Mouse (Mus musculus): ENCODE measurements around the gene Ace2.

Gene Ace2

DNA sequence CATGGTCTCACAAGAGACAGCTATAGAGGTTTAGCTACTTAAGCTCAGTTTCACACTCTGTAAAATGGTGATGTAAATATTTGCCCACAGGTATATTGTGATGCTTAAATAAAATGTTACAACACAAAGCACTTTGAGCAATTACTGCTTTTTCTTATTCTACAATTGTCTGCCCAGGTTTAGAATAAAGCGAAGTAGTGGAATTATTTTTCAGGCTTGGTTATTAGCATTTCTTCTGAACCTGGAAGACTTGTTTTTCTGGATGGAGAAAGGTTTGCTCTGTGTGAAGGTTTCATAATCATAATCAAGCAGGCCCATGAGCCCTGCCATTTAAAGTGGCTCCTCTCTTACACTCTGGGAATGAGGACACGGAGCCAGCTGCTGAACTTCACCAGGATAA is at the start of gene Ace2:
TSS of gene Ace2 (plus strand) at position 301 of the 400 bp plus-strand sequence.
- DNase-seq, result no peak

DNA sequence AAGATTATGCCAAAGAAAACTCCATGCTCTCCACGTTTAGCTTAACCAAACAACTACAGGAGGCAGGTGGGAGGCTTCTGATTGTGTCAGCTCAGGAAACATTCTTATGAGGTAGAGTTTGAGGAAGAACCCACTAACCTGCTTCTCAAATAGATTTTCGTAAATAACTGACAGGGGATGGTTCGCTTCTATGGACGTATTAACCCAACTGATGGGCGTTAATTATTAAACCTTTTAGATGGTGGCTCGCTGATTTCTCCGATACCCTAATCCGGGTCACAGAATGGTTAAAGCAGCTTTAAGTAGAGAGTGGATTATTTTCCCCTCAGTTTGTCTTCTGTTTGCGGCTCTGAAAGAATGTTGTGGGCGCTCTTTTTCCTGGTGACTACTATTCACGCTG is 49.2 kb upstream of the Ace2 start:
- no peak for DNase-seq

GRCm38 (mm10) chrX:164092300-164093169 is 46.6 kb upstream of the Ace2 start:
- DNase-seq, result no peak

- DNase-seq, result no peak
These were observed 45.7 kb upstream of the Ace2 start for GRCm38 (mm10) chrX:164093435-164093834.

DNA sequence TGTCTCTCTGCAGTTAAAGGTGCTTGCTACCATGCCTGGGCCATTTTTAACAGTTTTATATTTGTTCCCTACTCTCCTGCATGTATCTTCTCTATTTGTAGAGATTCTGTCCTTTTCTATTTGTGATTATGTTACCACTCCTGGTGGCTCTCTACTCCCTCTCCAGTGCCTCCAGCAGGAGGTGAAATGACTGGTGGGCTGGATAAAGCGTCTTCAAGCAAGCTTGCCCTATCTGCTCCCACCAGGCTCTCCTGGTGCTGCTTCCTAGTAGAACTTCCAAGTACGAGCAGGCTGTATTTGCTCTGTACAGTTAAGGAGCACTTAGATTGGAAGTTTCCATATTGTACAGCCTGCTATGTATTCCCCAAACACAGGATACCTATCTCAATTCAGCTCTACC is 43.3 kb upstream of the Ace2 start:
- DNase-seq, result no peak

DNA sequence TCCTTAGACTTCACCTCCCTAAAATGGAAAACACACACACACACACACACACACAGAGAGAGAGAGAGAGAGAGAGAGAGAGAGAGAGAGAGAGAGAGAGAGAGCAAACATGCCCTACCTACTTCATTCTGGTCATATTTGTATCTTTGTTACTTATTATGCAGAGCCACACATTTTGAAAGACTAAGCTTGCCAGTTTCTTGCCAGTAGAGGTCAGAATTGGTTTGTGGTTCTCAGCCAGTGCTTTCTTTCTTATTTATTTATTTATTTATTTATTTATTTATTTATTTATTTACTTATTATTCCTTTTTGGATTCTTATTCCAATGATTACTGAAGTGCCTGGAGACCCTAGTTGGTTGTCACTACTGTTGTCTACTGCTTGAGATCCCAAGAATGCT is 37.6 kb upstream of the Ace2 start:
- DNase-seq, result no peak

DNA sequence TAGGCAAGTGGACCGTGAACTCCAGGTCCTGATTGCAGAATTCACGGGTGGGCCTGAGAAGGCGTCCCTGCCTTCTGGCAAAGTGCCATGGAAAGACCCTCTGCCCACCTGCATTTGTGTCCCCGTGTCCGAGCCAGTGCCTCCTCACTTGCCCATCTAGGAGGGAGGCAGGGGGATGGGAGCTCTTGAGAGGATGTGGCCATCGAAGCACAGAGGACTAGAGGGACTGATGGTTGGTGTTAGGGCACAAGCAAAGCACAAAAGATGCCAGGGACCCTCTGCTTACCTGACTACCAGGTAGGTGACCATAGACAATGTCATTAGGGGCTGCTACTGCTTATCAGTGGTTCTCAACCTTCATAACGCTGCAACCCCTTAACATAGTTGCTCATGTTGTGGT is 36.9 kb upstream of the Ace2 start:
- no peak for DNase-seq

GRCm38 (mm10) chrX:164102656-164103055 is 36.5 kb upstream of the Ace2 start:
- DNase-seq, result no peak

- no peak for DNase-seq
These were observed 28.0 kb upstream of the Ace2 start for GRCm38 (mm10) chrX:164111146-164111545.

- DNase-seq, result no peak
These were observed 25.4 kb upstream of the Ace2 start for GRCm38 (mm10) chrX:164113744-164114143.

GRCm38 (mm10) chrX:164123942-164124341 is 15.2 kb upstream of the Ace2 start:
- no peak for DNase-seq

DNA sequence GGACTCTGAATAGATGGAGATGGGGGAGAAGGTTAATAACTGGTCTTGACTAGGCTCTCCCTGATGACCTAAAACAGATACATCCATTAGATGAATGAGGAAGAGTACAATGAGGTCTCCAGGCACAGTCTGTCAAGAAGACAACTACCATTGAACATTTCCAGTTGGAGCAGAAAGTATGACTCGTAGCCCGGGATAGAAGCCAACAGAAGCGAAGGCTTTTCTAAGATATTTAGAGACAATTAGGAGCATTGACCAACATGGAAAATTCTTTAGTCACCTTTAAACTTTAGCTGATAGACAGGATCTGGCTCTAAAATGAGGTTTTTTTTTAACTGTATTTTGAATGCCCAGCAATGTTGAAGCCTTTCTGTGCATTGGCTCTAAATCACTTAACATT is 5.6 kb upstream of the Ace2 start:
- no peak for DNase-seq

DNA sequence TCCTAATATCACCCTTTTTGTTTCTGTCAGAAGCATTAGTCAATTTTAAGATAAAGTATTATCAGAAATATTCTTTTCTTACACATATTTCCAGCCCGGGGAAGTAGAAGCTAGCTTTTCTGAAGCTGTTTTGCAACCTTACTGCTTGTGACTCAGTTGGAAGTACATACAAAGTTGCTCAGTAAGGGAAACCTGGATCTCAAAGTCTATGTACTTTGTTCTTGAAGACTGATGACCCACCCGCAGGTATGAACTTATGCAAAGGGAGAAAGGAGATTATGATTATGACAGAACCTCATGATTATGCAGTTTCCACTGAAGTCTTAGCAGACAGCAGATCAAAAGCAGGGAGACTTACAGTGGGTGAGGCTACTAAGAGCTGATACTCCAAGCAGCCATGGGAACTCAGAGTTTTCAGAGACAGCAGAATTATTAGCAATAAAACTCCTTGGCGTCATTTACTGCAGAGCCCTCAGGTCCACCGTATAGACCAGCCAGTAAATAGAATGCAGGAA is 3.8 kb upstream of the Ace2 start:
- DNase-seq, result no peak

- DNase-seq, result no peak
These were observed 6.5 kb downstream of the Ace2 start for GRCm38 (mm10) chrX:164145463-164146250.

GRCm38 (mm10) chrX:164152703-164153102 is 13.6 kb downstream of the Ace2 start:
- DNase-seq, result no peak

DNA sequence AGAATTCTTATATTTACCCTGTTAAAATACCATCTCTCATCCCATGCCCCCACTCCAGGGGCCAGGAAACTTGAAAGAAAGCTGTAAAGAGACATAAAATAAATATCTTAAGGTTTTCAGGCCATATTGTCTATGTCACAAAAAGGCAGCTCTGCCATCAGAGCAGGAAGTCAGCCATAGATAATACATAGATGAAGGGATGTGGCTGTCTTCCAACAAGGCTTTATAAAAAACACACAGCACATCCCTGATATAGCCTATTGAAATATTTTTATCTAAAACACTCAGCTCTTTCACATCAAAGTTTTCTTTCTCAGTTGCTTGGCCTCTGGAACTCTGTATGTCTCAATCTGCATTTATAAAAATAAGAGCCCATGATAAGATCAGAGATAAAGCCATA is 14.5 kb downstream of the Ace2 start:
- DNase-seq, result no peak

DNA sequence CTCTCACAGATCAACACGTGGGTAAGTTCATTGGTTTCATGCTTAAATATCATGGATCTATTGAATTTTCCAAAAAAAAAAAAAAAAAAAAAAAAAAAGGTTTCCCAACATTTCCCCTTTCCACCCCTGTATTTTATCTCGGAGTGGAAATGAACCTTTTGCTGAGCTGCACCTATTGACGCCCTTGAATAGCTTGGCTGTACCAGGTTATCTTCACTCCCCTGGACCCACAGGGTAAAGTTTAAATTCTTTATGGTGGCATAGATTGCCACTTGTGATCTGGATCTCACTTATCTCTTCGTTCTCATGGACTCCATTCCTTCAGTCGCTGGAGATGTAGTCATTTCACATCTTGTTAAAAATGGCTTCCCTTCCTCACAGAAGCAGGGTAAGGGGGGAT is 15.5 kb downstream of the Ace2 start:
- no peak for DNase-seq

DNA sequence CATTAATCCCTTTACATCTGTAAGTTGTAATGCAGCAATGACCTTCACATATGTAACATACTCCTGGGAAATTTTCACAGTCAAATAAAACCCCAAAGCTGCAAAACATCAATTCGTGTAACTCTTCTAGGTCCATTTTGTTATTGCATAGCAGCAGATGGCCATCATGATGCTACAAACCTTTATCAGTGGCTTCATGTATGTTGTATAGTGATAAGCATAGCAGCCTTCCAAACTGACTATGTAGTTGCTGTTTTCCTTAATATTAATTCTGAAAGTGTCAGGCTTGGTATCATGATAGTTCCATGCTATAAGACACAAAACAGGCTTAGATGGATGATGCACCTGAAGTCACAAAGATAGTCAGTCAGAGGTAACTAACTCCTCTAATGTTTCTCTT is 25.5 kb downstream of the Ace2 start:
- no peak for DNase-seq

GRCm38 (mm10) chrX:164171034-164171433 is 31.9 kb downstream of the Ace2 start:
- no peak for DNase-seq

DNA sequence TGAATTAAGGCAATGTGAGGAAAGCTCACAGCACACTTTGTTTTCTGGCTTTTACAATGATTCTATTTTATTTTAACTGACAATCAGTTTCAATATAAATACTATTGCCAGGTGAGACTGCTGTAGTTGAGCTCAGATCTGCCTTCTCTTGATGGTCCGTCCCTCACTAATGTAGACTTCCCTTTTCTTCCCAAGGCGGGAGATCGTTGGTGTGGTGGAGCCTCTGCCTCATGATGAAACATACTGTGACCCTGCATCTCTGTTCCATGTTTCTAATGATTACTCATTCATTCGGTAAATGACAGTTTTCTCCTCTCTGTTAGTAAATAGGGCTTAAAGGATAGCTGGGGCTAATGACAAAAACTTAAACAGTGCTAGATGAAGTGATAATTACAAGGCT is 34.7 kb downstream of the Ace2 start:
- DNase-seq, result no peak

DNA sequence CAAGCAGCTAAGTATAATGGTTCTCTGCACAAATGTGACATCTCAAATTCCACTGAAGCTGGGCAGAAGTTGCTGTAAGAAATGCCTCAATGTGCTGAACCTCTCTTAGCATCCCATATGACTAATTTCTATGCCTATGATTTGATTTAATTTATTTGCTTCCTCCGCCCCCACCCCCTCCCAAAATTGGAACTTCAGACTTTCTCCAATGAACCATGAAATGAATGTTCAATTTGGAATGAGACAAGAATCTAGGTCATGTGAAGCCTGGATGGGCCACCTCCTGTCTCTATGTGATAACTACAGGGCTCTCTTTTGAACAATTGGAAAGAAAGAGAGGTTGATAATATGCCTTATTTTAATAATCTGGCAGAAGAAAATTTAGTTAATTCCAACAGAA is 36.2 kb downstream of the Ace2 start:
- DNase-seq, result no peak

- peak; percentile 1 for DNase-seq
These were observed 36.6 kb downstream of the Ace2 start for GRCm38 (mm10) chrX:164175780-164176179.

DNA sequence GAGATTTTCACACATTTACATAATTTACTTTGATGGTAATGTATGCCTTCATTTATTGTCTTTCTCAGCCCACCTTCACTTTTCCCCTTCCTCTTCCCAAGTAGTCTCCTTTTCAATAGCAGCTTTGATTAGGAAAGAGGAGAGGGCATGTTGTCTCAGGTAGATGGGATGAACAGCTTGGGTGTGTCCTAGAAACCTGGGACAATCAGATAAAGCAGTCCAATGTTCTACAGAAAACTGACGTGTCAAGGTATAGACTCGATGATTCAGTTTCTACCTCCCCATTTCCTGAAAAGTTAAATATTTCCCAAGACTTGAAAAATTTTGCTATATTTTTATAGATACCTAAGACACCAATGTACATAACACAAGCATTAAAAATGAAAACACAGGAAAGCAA is 39.7 kb downstream of the Ace2 start:
- DNase-seq, result no peak

DNA sequence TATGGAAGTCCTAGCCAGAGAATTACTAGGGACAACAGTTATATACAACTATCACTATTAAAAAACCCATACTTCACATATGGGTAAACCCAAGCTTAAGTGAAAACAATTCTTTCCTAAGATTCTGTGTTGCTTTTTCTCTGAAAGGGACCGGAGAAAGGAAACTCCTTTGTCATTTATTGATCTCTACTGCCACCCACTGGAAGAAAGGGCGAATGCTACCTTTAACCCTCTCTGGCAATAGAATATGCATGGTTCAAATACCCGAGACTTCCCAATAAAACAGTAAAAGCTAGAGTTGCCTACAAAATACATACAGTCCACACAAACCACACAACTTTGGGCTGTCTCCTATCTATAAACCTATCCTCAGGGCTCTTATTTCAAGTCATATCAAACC is 40.6 kb downstream of the Ace2 start:
- peak; percentile 26 for DNase-seq

Measured in right cerebral cortex, adult 18-20 months (tissue).